Mouse (Mus musculus): Measurements from ENCODE around the gene Tbcel. TPM values are rescaled to one million over a fixed set of nuclear protein-coding genes. Genes with fewer than 3 reads are reported as not detected.

The Tbcel gene
- 10 to 100 TPM in 25 of 26 experiments, 1 to 10 TPM in 1; 9.6 to 53.3 (median 27.7) TPM for total RNA-seq (2018; cell fraction: chromatin; rRNA removed)
- 10 to 100 TPM in 25 of 26 experiments, 1 to 10 TPM in 1; 9.1 to 20.2 (median 16.5) TPM for total RNA-seq (2018; cell fraction: cytosol; rRNA removed)
- total RNA-seq (2018; cell fraction: nucleus; rRNA removed) = 10 to 100 TPM; 12.4 to 45.6 (median 24.0) TPM
- polyA plus RNA-seq (2018) = 10.0 to 11.4 TPM (median 10.9 TPM) in 3 replicates

DNA sequence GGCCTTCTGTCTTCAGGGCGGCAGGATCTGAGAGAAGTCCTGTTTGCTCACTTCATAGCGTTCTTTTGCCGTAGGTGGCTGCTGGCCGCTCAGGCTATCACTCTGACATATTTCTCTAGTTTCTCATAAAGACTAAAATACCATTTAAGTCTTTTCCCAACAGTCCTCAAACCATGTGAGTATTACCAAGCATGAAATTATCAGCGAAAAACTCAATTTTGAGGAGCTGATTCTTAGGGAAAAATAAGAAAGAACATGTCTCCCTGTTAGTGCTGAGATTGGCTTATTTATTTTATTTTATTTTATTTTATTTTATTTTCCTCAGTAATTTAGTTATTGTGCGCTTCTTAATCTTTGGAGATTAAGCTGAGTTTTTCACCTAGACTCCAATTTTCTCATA is at the start of gene Tbcel:
Tbcel (minus strand) TSS at position 101 of the 400 bp plus-strand sequence.
- Histone ChIP-seq H3K27ac (no peak within 1 kb of the TSS), H3K4me3 (ENCODE audit: inconsistent target) (no peak within 1 kb of the TSS), H3K36me3 (ENCODE audit: inconsistent target) (no peaks in the 10 kb centered on the region), H3K79me2 (ENCODE audit: inconsistent target) (no peaks in the 10 kb centered on the region)
- 92% methylated on average over 6 of the region's 6 CpGs for WGBS (ENCODE audit: missing documents)

DNA sequence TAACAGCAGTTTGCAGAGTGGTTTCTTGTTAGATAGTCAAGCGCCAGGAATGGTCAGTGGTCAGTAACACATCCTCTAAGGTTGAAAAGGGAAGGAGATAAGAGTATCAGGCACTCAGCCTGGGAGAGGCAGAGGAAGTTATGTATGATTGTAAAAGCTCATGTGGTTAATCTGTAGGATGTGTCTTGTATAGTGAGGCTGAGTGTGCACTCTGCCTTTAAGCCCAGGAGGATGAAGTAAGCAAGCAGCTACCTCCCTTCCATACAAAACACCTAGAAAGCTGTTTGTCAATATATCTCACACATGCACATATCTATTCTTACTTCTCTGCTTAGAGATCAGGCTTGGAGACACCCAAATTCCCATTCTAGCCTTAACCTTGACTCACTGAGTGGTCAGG is 47.6 kb upstream of the Tbcel start:
- H3K4me3 ChIP-seq (ENCODE audit: inconsistent target) = no peak overlapping the region
- 8% methylated on average over 1 of the region's 1 CpGs for WGBS (ENCODE audit: missing documents)
- H3K27ac ChIP-seq = no peak overlapping the region
- no peaks in the 10 kb centered on the region for H3K79me2 ChIP-seq (ENCODE audit: inconsistent target)
- no peaks in the 10 kb centered on the region for H3K36me3 ChIP-seq (ENCODE audit: inconsistent target)

DNA sequence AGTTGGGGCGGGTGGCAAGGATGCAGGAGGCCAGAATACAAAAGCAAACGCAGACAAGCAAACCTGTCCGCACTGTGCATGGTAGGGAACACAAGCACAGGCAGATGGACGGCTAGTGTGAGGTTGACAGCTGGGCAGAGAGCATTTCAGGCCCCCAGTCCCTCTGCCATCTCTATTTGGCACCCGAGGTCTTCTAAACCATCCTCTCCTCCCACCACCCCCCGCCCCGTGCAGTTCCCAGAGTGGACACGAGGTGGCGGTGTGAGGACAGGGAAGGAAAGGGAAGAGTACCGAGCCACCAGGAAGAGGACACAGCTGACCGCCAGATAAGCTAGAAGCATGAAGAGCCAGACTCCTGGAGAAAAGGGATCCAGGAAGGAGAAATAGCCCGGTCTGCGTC is 42.5 kb upstream of the Tbcel start:
- H3K27ac ChIP-seq = no peak overlapping the region
- 23% methylated on average over 13 of the region's 13 CpGs for WGBS (ENCODE audit: missing documents)
- no peak overlapping the region for H3K4me3 ChIP-seq (ENCODE audit: inconsistent target)
- no peaks in the 10 kb centered on the region for H3K36me3 ChIP-seq (ENCODE audit: inconsistent target)
- H3K79me2 ChIP-seq (ENCODE audit: inconsistent target) = no peaks in the 10 kb centered on the region

DNA sequence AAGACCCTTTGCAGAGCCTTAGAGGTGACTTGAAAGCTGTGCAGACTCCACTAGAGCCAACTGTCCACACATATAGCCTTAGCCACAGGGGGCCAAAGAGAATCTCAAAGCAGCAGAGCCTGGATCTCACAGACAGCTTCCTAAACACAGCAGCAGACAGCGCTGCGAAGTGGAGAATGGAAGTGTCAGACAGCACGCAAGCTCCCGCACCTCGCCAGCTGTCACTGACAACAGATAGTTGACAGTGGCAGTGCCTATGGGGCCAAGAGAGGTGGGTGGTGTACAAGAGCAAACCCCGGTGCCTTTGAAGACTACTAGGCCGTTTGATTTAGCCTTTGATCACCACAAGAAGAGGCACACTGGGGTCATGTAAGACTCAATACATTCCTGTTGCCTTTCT is 41.4 kb upstream of the Tbcel start:
- H3K27ac ChIP-seq = no peak overlapping the region

DNA sequence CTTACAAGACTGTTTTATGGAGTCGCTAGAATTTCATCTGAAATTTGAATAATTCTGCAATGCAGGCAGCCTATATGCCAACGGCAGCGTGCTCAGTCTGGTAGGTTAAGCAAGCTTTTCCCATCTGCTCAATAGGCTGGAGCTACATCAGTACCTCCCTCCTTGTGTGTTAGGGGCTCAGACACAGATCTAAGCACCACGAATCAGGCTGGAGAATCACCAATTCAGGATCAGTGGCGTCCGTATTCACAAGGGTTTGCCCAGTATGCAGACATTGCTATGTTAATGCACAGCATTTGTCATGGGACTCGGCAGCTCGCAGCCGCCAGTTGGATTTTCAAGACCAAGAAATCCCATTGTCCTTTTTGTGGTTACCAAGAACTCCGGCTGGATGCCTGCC is 36.9 kb upstream of the Tbcel start:
- H3K4me3 ChIP-seq (ENCODE audit: inconsistent target) = no peak overlapping the region
- 92% methylated on average over 10 of the region's 10 CpGs for WGBS (ENCODE audit: missing documents)
- no peak overlapping the region for H3K27ac ChIP-seq
- no peaks in the 10 kb centered on the region for H3K79me2 ChIP-seq (ENCODE audit: inconsistent target)
- H3K36me3 ChIP-seq (ENCODE audit: inconsistent target) = no peaks in the 10 kb centered on the region

More for the DNA sequence above, 41.4 kb upstream of the Tbcel start:
- no peak overlapping the region for H3K4me3 ChIP-seq (ENCODE audit: inconsistent target)
- no peaks in the 10 kb centered on the region for H3K36me3 ChIP-seq (ENCODE audit: inconsistent target)
- H3K79me2 ChIP-seq (ENCODE audit: inconsistent target) = no peaks in the 10 kb centered on the region
- 87% methylated on average over 7 of the region's 7 CpGs for WGBS (ENCODE audit: missing documents)

DNA sequence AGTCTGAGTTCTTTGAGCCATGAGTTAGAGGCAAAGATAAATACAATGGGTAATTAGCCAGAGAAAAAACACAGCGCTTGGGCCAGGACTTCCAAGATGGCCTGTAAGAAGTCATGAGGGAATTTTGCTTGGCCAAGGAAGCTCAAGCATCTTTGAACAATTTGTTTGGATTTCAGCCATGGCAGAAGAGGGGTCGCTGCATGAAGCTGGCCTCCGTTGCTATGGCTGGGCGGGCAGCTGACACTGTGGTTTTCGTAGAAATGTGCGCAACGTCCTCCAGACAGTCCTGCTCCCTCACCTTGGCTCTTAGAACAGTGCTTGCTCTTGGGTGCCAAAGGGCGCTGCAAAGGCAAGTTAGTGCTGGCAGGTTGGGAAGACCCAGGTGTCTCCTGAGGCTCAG is 25.9 kb upstream of the Tbcel start:
- 86% methylated on average over 8 of the region's 8 CpGs for WGBS (ENCODE audit: missing documents)
- no peak overlapping the region for H3K4me3 ChIP-seq (ENCODE audit: inconsistent target)

DNA sequence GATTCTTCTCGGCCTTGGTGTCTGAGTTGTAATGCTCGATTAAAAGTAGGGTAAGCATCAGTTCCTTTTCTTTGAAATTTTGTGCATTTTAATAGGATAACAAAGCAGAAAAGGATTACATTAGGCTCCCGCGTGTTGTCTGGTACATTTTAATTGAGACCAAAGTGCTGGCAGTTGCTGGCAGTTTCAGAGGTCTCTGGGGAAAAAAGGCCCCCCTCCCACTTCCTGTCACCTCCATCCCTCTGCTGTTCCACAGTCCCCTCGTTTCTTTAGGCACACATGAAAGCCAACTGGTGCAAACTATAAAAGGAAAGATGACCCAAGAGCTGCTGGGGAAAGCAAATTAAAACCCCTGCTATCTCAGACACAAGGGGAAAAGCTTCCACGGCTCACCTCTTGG is 25.4 kb upstream of the Tbcel start:
- WGBS (ENCODE audit: missing documents) = 25% methylated on average over 6 of the region's 6 CpGs
- H3K4me3 ChIP-seq (ENCODE audit: inconsistent target) = no peak overlapping the region
- H3K27ac ChIP-seq = no peak overlapping the region
- no peaks in the 10 kb centered on the region for H3K79me2 ChIP-seq (ENCODE audit: inconsistent target)
- H3K36me3 ChIP-seq (ENCODE audit: inconsistent target) = no peaks in the 10 kb centered on the region

More for the DNA sequence above, 25.9 kb upstream of the Tbcel start:
- no peaks in the 10 kb centered on the region for H3K36me3 ChIP-seq (ENCODE audit: inconsistent target)
- no peak overlapping the region for H3K27ac ChIP-seq
- no peaks in the 10 kb centered on the region for H3K79me2 ChIP-seq (ENCODE audit: inconsistent target)

DNA sequence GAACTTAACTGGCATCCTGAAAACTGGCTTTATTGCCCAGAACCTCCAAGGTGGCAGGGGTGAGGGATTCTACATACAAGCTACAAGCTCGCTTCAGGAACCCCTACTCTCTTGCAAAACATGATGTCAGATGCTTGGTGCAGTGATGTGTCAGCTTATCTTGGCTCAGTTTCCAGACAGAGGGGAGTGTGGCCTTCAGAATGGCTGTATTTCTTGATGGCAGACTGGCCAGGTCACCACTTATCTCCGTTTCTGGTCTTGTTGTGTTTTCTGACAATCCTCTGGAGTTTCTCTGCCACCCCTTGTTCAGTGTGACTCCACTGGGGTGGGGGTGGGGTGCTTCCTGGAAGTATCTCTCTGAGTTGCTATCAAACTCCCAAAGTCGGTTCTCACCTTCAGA is 24.3 kb upstream of the Tbcel start:
- H3K27ac ChIP-seq = no peak overlapping the region
- no peaks in the 10 kb centered on the region for H3K79me2 ChIP-seq (ENCODE audit: inconsistent target)
- H3K4me3 ChIP-seq (ENCODE audit: inconsistent target) = no peak overlapping the region
- 66% methylated on average over 3 of the region's 3 CpGs for WGBS (ENCODE audit: missing documents)
- no peaks in the 10 kb centered on the region for H3K36me3 ChIP-seq (ENCODE audit: inconsistent target)

DNA sequence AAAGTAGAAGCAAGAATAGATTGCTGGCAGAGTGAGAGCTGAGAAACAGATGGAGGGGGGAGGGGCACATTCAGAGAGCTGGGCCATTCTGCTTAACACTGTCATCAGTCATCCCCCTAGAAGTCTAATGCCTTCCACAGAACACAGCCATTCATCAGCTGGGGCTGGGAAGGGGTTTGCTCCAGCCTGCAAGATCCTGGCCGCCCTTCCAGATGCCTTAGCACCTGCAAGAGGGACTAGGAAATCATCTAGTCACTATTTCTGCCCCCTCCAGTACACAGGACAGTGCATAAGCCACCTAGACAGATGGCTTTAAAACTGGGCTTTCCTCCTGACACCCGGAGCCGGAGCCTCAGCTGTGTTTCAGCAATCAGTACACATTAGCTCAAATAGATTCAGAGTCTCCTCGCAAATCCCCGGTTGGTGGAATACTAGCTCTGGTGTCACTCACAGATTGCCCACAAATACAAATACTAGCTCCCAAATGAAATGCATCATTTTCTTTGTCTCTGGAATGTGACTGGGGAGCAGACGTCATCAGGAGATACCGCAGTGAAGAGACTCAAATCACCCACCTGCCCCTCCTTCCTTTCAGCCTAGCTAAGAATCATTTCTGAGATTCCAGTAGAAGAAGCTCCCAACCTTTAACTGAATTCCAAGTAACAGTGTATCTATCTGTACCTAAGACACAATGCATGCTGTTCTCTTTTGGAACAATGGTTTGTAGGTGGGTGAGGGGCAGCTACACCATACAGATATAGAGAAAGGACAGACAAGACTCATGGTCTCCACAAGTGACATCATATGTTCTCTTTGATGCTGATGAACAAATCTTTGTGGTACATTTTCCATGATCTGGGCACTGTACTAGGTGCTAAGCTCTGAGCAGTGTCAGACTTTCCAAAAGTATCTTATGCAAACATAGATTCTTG is 22.9 kb upstream of the Tbcel start:
- Histone ChIP-seq H3K36me3 (ENCODE audit: inconsistent target) (no peaks in the 10 kb centered on the region), H3K4me3 (ENCODE audit: inconsistent target) (no peak overlapping the region), H3K27ac (no peak overlapping the region), H3K79me2 (ENCODE audit: inconsistent target) (no peaks in the 10 kb centered on the region)
- WGBS (ENCODE audit: missing documents) = 89% methylated on average over 7 of the region's 7 CpGs

DNA sequence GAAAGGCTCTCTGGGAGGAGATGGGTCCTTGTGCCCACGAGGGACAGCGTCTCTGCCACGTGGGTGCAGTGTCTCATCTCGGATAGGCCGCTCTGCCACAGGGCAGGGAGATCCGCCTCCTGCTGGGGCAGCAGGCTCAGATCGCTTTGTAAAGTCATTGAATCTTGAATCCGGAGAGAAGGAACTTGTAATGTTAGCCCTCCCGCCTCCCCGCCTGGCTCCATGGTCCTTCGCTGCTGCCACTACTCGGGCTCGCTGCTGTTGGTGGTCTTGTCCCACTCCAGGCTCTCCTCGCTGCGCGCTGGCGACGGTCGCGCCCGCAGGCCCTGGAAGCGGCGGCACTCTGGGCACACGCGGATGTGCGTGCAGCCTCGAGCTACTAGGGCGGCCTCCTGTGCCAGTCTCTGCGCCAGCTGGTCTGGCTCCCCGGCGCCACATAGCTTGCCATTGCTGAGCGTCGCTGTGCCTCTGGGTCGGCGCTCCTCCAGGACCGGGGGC is 13.0 kb upstream of the Tbcel start:
- Histone ChIP-seq H3K4me3 (ENCODE audit: inconsistent target) (no peak overlapping the region), H3K27ac (no peak overlapping the region), H3K79me2 (ENCODE audit: inconsistent target) (no peaks in the 10 kb centered on the region), H3K36me3 (ENCODE audit: inconsistent target) (no peaks in the 10 kb centered on the region)
- 4% methylated on average over 36 of the region's 36 CpGs for WGBS (ENCODE audit: missing documents)

DNA sequence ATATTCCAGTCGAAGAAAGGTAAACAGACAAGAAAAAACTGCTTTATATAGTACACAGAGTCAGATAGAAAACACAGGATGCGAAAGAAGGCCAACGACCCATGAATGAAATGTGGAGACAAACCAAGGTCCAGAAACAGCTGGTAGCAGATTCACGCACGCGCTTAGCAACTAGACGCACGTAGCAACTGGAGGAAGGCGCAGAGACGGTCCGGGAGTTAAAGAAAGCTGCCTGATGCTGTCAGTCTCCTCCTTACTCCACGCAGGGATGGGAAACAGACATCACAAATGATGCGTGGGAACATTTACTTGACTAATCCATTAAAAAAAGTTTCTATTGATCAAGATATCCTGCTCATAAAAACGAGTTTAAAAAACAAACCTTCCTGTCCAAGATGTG is 10.6 kb upstream of the Tbcel start:
- Histone ChIP-seq H3K79me2 (ENCODE audit: inconsistent target) (no peaks in the 10 kb centered on the region), H3K36me3 (ENCODE audit: inconsistent target) (no peaks in the 10 kb centered on the region)
- WGBS (ENCODE audit: missing documents) = 91% methylated on average over 14 of the region's 14 CpGs

DNA sequence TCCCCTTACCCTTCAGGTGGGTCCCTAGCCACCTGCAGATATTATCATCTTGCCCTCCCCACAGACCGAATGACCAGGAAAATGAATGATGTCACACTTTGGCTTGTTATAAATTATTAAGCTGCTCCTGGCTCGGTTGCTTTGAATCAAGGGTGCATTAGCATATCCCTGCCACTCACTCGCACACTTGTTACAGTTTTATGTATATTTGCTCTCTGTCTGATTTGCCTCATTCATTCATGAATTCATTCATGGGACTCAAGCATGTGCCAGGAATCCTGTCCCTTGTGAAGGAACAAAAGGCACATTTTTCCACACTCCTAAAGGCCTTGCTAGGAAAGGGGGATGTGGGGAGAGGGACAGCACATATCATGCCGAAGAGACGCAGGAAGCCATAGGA is 5.5 kb upstream of the Tbcel start:
- WGBS (ENCODE audit: missing documents) = 91% methylated on average over 5 of the region's 5 CpGs
- no peak overlapping the region for H3K27ac ChIP-seq
- no peak overlapping the region for H3K4me3 ChIP-seq (ENCODE audit: inconsistent target)
- no peaks in the 10 kb centered on the region for H3K36me3 ChIP-seq (ENCODE audit: inconsistent target)
- no peaks in the 10 kb centered on the region for H3K79me2 ChIP-seq (ENCODE audit: inconsistent target)

More for the DNA sequence above, 10.6 kb upstream of the Tbcel start:
- H3K4me3 ChIP-seq (ENCODE audit: inconsistent target) = no peak overlapping the region
- H3K27ac ChIP-seq = no peak overlapping the region

DNA sequence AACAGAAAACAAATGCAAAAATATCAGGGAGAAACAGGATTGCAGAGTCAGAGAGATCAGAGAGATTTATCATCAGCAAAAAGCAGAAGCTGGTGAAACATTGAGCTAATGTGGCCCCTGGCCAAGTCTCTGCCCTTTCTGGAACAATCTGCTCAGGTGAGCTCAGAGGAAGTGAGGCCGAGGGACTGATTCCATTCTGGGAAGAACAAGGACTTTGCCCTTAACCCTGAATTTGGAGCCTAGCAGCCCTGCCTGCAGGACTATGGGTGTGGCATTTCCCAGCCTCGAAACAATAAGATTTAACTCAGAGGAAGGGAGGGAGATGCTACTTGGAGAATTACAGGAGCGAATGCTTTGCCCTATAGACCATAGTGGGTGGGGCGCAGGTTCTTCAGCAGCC is 4.7 kb upstream of the Tbcel start:
- no peak overlapping the region for H3K4me3 ChIP-seq (ENCODE audit: inconsistent target)
- H3K27ac ChIP-seq = no peak overlapping the region
- WGBS (ENCODE audit: missing documents) = 60% methylated on average over 3 of the region's 4 CpGs
- H3K79me2 ChIP-seq (ENCODE audit: inconsistent target) = no peaks in the 10 kb centered on the region
- no peaks in the 10 kb centered on the region for H3K36me3 ChIP-seq (ENCODE audit: inconsistent target)

DNA sequence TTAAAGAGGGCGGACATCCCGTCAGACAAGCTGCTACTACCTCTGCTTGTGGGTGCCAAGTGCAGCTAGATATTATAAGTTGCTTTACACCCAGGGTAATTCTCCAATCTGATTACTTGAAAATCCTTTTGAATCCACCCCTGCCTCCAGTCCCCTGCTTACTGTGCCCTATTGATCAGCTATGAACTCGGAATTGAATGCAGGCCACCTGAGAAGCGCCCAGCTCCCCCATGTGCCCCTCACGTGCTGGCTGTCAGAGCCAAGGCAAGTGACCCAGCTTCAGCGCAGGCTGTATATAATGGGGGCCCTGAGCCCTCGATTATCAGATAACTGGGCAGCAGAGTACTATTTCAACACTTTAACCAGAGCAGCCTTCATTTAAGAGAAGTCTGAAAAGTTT is 626 bp upstream of the Tbcel start:
- Histone ChIP-seq H3K27ac (no peak overlapping the region), H3K79me2 (ENCODE audit: inconsistent target) (no peaks in the 10 kb centered on the region), H3K36me3 (ENCODE audit: inconsistent target) (no peaks in the 10 kb centered on the region), H3K4me3 (ENCODE audit: inconsistent target) (no peak overlapping the region)
- 91% methylated on average over 7 of the region's 7 CpGs for WGBS (ENCODE audit: missing documents)

DNA sequence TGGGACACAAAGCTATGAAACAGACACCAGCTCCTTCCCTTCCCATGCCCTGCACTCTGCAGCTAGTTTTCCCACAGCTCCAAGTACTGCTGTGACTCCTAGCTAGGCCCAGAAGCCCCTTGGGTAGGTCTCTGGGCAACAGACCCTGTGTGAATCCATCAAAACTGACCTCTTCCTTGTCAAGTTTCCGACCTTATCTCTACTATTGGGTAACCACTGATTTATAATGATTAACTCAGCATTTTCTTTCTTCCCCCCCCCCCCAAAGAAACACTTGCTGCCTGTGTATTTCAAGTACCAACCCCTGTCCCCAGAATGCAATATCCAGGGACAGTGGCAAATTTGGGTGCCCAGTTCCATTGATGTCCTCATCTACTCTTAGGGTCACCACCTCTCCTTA is 587 bp downstream of the Tbcel start:
- Histone ChIP-seq H3K79me2 (ENCODE audit: inconsistent target) (no peaks in the 10 kb centered on the region), H3K36me3 (ENCODE audit: inconsistent target) (no peaks in the 10 kb centered on the region), H3K27ac (no peak overlapping the region), H3K4me3 (ENCODE audit: inconsistent target) (no peak overlapping the region)
- WGBS (ENCODE audit: missing documents) = 62% methylated on average over 1 of the region's 1 CpGs
